Mouse (Mus musculus): ENCODE data around the gene Me1.

Gene Me1

DNA sequence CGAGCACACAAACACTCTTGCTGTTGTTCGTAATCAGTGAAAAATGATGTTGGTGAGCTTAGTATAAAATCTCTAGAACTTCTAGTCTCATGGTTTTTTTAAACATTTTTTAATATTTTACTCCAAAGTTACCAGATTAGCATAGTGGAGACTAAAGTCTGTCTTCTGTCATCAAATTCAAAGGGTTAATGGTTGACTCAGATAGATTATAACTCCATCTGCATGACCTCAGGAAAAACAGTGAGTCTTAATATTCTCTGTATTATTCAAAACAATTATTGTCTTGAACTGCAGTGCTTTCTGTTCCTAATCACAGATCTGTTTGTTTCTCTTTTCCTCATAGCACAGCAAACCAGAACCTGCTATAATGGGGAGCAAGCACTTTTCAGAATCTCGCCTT, 4.7 kb downstream of the Me1 start:
- Histone ChIP-seq H3K27me3 (ENCODE audit: control insufficient read depth, insufficient read depth, low read length, poor library complexity, severe bottlenecking) (no peaks in the 10 kb centered on the region), H3K36me3 (ENCODE audit: control insufficient read depth, insufficient read depth, low read length, poor library complexity, severe bottlenecking) (no peaks in the 10 kb centered on the region)
- DNase-seq (ENCODE audit: low read depth, low spot score): no peak

DNA sequence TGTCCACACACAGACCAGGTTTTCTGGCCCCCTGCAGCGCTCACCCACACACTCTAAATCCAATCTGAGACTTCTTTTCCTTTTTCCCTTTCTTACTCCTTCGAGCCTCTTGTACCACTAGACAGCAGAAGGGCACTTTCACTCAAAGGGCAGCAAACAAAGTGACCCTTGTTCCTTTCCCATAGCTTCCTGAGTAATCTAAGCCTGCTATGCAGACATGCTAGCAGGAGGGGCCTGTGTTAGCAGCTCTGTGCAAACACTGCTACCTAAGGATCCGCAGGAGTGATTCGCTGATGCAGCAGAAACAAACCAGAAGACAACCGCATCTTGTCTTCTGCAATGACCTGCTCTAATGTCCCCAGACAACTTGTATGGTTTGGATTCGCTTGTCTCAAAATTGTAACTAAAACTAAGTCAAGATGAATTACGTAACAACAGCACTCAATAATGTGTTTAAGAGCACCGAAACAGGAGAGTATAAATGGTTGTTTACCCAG, 12.0 kb downstream of the Me1 start:
- no peaks in the 10 kb centered on the region for H3K36me3 ChIP-seq (ENCODE audit: control insufficient read depth, insufficient read depth, low read length, poor library complexity, severe bottlenecking)
- DNase-seq (ENCODE audit: low read depth, low spot score): no peak

DNA sequence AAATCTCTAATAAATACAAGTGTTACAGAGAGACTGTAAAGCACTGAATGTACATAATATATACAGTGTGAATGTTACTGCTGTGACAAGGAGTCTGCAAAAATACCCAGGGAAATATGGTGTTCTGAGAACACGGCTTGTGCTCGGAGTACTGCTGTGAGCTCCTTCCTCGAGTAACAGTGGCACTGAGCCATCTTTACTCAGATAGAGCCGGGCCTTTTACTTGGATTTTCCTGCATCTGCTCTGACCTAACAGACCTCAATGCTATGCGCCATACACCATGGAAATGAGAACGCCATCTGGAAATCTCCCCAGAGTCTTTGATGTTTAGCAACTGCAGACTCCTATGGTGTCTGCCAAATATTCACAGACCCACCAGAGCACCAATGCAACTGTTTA, 12.9 kb downstream of the Me1 start:
- H3K36me3 ChIP-seq (ENCODE audit: control insufficient read depth, insufficient read depth, low read length, poor library complexity, severe bottlenecking): no peaks in the 10 kb centered on the region
- no peak for DNase-seq (ENCODE audit: low read depth, low spot score)
- H3K27me3 ChIP-seq (ENCODE audit: control insufficient read depth, insufficient read depth, low read length, poor library complexity, severe bottlenecking): no peaks in the 10 kb centered on the region

More for the DNA sequence above, 12.0 kb downstream of the Me1 start:
- no peaks in the 10 kb centered on the region for H3K27me3 ChIP-seq (ENCODE audit: control insufficient read depth, insufficient read depth, low read length, poor library complexity, severe bottlenecking)

GRCm38 (mm10) chr9:86682278-86682677, 13.5 kb downstream of the Me1 start:
- H3K27me3 ChIP-seq (ENCODE audit: control insufficient read depth, insufficient read depth, low read length, poor library complexity, severe bottlenecking): no peaks in the 10 kb centered on the region
- no peaks in the 10 kb centered on the region for H3K36me3 ChIP-seq (ENCODE audit: control insufficient read depth, insufficient read depth, low read length, poor library complexity, severe bottlenecking)
- no peak for DNase-seq (ENCODE audit: low read depth, low spot score)

DNA sequence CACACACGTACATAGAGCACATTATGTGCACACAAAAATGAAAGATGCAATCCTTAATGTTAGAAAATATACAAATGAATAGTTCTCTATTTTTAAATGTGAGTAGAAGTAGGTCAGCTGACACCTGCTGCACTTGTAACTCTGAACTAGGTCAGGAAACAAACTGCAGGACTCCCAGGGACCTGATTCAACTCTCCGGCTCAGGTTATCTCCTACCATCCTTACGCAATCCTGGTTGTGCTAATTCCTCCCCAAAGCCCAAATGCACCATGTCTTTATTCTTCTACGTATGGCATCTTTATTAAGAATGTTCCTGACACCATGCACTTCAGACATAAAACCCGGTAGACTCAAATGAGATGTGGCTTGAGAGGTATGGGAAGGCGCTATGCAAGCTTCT, 15.3 kb downstream of the Me1 start:
- H3K36me3 ChIP-seq (ENCODE audit: control insufficient read depth, insufficient read depth, low read length, poor library complexity, severe bottlenecking): no peaks in the 10 kb centered on the region
- H3K27me3 ChIP-seq (ENCODE audit: control insufficient read depth, insufficient read depth, low read length, poor library complexity, severe bottlenecking): no peaks in the 10 kb centered on the region
- DNase-seq (ENCODE audit: low read depth, low spot score): no peak

GRCm38 (mm10) chr9:86679843-86680417, 15.8 kb downstream of the Me1 start:
- Histone ChIP-seq H3K36me3 (ENCODE audit: control insufficient read depth, insufficient read depth, low read length, poor library complexity, severe bottlenecking) (no peaks in the 10 kb centered on the region), H3K27me3 (ENCODE audit: control insufficient read depth, insufficient read depth, low read length, poor library complexity, severe bottlenecking) (no peaks in the 10 kb centered on the region)
- no peak for DNase-seq (ENCODE audit: low read depth, low spot score)

DNA sequence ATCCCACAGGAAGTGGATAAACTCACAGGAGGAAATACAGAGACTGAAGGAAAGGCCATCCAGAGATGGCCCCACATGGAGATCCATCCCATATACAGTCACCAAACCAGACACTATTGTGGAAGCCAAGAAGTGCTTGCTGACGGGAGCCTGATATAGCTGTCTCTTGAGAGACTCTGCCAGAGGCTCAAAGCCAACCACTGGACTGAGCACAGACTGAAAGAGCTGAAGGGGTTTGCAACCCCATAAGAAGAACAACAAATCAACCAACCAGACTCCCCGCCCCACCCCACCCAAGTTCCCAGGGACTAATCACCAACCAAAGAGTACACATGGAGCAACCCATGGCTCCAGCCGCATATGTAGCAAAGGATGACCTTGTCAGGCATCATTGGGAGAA, 19.5 kb downstream of the Me1 start:
- no peaks in the 10 kb centered on the region for H3K27me3 ChIP-seq (ENCODE audit: control insufficient read depth, insufficient read depth, low read length, poor library complexity, severe bottlenecking)
- DNase-seq (ENCODE audit: low read depth, low spot score): no peak
- no peaks in the 10 kb centered on the region for H3K36me3 ChIP-seq (ENCODE audit: control insufficient read depth, insufficient read depth, low read length, poor library complexity, severe bottlenecking)

GRCm38 (mm10) chr9:86675426-86675825, 20.3 kb downstream of the Me1 start:
- no peak for DNase-seq (ENCODE audit: low read depth, low spot score)
- Histone ChIP-seq H3K27me3 (ENCODE audit: control insufficient read depth, insufficient read depth, low read length, poor library complexity, severe bottlenecking) (no peaks in the 10 kb centered on the region), H3K36me3 (ENCODE audit: control insufficient read depth, insufficient read depth, low read length, poor library complexity, severe bottlenecking) (no peaks in the 10 kb centered on the region)

GRCm38 (mm10) chr9:86672907-86673472, 22.8 kb downstream of the Me1 start:
- DNase-seq (ENCODE audit: low read depth, low spot score): no peak
- no peaks in the 10 kb centered on the region for H3K36me3 ChIP-seq (ENCODE audit: control insufficient read depth, insufficient read depth, low read length, poor library complexity, severe bottlenecking)
- H3K27me3 ChIP-seq (ENCODE audit: control insufficient read depth, insufficient read depth, low read length, poor library complexity, severe bottlenecking): no peaks in the 10 kb centered on the region

DNA sequence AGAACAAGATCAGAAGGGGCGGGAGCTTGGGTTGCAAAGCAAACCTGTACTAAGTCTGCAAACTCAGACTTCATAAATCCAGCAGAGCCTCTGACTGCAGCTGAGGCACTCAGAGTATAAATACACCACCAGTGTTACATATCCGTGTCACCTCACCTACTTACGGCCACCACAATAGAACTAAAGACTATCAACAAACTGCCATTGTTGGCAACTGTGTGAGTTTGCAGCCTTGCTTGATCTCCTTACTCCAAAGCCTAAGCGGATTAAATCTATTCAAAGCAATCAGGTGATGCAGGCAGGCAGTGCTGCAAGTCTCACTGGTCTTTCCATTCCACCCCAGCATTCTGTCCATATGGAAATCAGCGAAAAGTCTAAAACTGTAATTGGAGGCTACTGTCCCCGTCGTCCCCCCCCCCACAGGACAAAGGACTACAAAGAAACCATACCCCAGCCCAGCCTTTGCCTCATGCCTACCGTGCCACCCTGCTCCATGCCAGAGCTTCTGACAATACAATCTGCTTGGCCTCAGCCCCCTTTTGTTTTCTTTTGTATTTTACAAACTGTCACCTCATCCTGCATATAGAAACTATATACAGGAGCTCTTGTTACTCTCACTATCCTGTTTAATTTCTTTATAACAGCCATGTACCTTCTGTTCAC, 27.0 kb downstream of the Me1 start:
- Histone ChIP-seq H3K27me3 (ENCODE audit: control insufficient read depth, insufficient read depth, low read length, poor library complexity, severe bottlenecking) (no peaks in the 10 kb centered on the region), H3K36me3 (ENCODE audit: control insufficient read depth, insufficient read depth, low read length, poor library complexity, severe bottlenecking) (no peaks in the 10 kb centered on the region)
- DNase-seq (ENCODE audit: low read depth, low spot score): no peak

- no peak for DNase-seq (ENCODE audit: low read depth, low spot score)
- no peaks in the 10 kb centered on the region for H3K27me3 ChIP-seq (ENCODE audit: control insufficient read depth, insufficient read depth, low read length, poor library complexity, severe bottlenecking)
- no peaks in the 10 kb centered on the region for H3K36me3 ChIP-seq (ENCODE audit: control insufficient read depth, insufficient read depth, low read length, poor library complexity, severe bottlenecking)
Measured at GRCm38 (mm10) chr9:86667138-86667750, 28.5 kb downstream of the Me1 start.

GRCm38 (mm10) chr9:86661679-86662078, 34.1 kb downstream of the Me1 start:
- no peaks in the 10 kb centered on the region for H3K36me3 ChIP-seq (ENCODE audit: control insufficient read depth, insufficient read depth, low read length, poor library complexity, severe bottlenecking)
- DNase-seq (ENCODE audit: low read depth, low spot score): peak; percentile 15

GRCm38 (mm10) chr9:86661266-86661665, 34.5 kb downstream of the Me1 start:
- DNase-seq (ENCODE audit: low read depth, low spot score): no peak
- Histone ChIP-seq H3K36me3 (ENCODE audit: control insufficient read depth, insufficient read depth, low read length, poor library complexity, severe bottlenecking) (no peaks in the 10 kb centered on the region), H3K27me3 (ENCODE audit: control insufficient read depth, insufficient read depth, low read length, poor library complexity, severe bottlenecking) (no peaks in the 10 kb centered on the region)

More at GRCm38 (mm10) chr9:86661679-86662078, 34.1 kb downstream of the Me1 start:
- H3K27me3 ChIP-seq (ENCODE audit: control insufficient read depth, insufficient read depth, low read length, poor library complexity, severe bottlenecking): no peaks in the 10 kb centered on the region

GRCm38 (mm10) chr9:86660327-86660726, 35.4 kb downstream of the Me1 start:
- no peak for DNase-seq (ENCODE audit: low read depth, low spot score)
- Histone ChIP-seq H3K36me3 (ENCODE audit: control insufficient read depth, insufficient read depth, low read length, poor library complexity, severe bottlenecking) (no peaks in the 10 kb centered on the region), H3K27me3 (ENCODE audit: control insufficient read depth, insufficient read depth, low read length, poor library complexity, severe bottlenecking) (no peaks in the 10 kb centered on the region)

GRCm38 (mm10) chr9:86658347-86658746, 37.4 kb downstream of the Me1 start:
- H3K27me3 ChIP-seq (ENCODE audit: control insufficient read depth, insufficient read depth, low read length, poor library complexity, severe bottlenecking): no peaks in the 10 kb centered on the region
- no peaks in the 10 kb centered on the region for H3K36me3 ChIP-seq (ENCODE audit: control insufficient read depth, insufficient read depth, low read length, poor library complexity, severe bottlenecking)
- DNase-seq (ENCODE audit: low read depth, low spot score): no peak

Data from splenic B cell, adult 2 months (primary cell).